ENCODE assay signal across 10 mouse cellular contexts in genomic region chr4:150346651-150347386, GRCm38 (mm10).
DNase-seq lines count a peak whose midpoint lies in the region; ATAC-seq and TF ChIP-seq lines count a peak whose summit lies in the region.
"Had no signal": no experiment of that assay in that cellular context is flagged by ENCODE, and none has a peak within 500 bp of the region (broad histone marks: within the 10 kb centered on the region; RNA-seq: fewer than 3 reads in every experiment).

No protein-coding gene starts in this region.

- no peak overlapping the region for H3K27ac ChIP-seq in hindbrain, postnatal 0 days
- no peak overlapping the region for H3K27ac ChIP-seq in midbrain, embryonic 10.5 days (replicated peaks)

- H3K9me3 ChIP-seq in hindbrain, postnatal 0 days (ENCODE audit: low read length) = no peaks in the 10 kb centered on the region
- H3K9me3 ChIP-seq in midbrain, embryonic 10.5 days (replicated peaks) = no peaks in the 10 kb centered on the region
- H3K9me3 ChIP-seq: G1E had no signal

- peaks cover 8% of the 10 kb centered on the region; the same call in 1 of the 2 replicates for H3K4me1 ChIP-seq in hindbrain, postnatal 0 days (ENCODE audit: insufficient read depth, low read length)
- H3K4me1 ChIP-seq in midbrain, embryonic 10.5 days = peaks cover 62% of the 10 kb centered on the region

- no peak overlapping the region for H3K4me3 ChIP-seq in hindbrain, postnatal 0 days (ENCODE audit: low read length)
- no peak overlapping the region for H3K4me3 ChIP-seq in midbrain, embryonic 10.5 days

- no peaks in the 10 kb centered on the region for H3K27me3 ChIP-seq in hindbrain, postnatal 0 days (ENCODE audit: insufficient read depth, low read length)
- H3K27me3 ChIP-seq in midbrain, embryonic 10.5 days (ENCODE audit: low read depth, poor library complexity, severe bottlenecking) = no peaks in the 10 kb centered on the region

- no peaks in the 10 kb centered on the region for H3K36me3 ChIP-seq in hindbrain, postnatal 0 days (ENCODE audit: insufficient read depth, low read length)
- no peaks in the 10 kb centered on the region for H3K36me3 ChIP-seq in midbrain, embryonic 10.5 days

- 9% methylated on average over 4 of the region's 4 CpGs for WGBS in hindbrain, postnatal 0 days
- 7% methylated on average over 4 of the region's 4 CpGs for WGBS in midbrain, embryonic 10.5 days

- H3K9ac ChIP-seq in hindbrain, postnatal 0 days (replicated peaks; ENCODE audit: low read length) = no peak overlapping the region

- peak; percentile 85 for ATAC-seq in hindbrain, postnatal 0 days

- peak; percentile 54 to 60 for DNase-seq in right cerebral cortex, postnatal 10 days (ENCODE audit: low spot score in 2 of 2)
- no peak for DNase-seq in right cerebral cortex, adult 18-20 months
- peak; percentile 72 for DNase-seq in hindbrain, postnatal 0 days (ENCODE audit: low spot score)
- DNase-seq in midbrain, embryonic 10.5 days (ENCODE audit: low spot score) = peak; percentile 63
- DNase-seq in spleen, postnatal 14 days (ENCODE audit: low spot score in 2 of 2) = no peak
- no peak for DNase-seq in adrenal gland, postnatal 4 days (ENCODE audit: low spot score in 2 of 2)
- no peak for DNase-seq in urinary bladder, postnatal 10 days (ENCODE audit: low spot score)
- DNase-seq in thymus, postnatal 36 days = no peak
- DNase-seq: right cerebral cortex, postnatal 14 days had no signal

- H3K4me2 ChIP-seq in hindbrain, postnatal 0 days (ENCODE audit: low read depth, low read length) = no peak overlapping the region

- TF ChIP-seq CTCF in hindbrain, postnatal 0 days (IDR thresholded peaks at IDR 0.05; ENCODE audit: low read depth) = no peak

Comparison
In these comparisons a context has a peak if more than half of its experiments do, and no peak if none do; other contexts are left out.
1. DNase-seq: peak in right cerebral cortex, postnatal 10 days (2 of 2), hindbrain, postnatal 0 days (single experiment) and midbrain, embryonic 10.5 days (single experiment); none in right cerebral cortex, adult 18-20 months (single experiment), spleen, postnatal 14 days (0 of 2), adrenal gland, postnatal 4 days (0 of 2), urinary bladder, postnatal 10 days (single experiment) and thymus, postnatal 36 days (0 of 2).